Mouse (Mus musculus) cerebellum, adult 11 months (tissue): Measurements from ENCODE around the gene Dpep2nb.

Source experiments
- DNase-seq: peaks from one replicate; pipeline ENCODE4 v3.0.0; 2022

The Dpep2nb gene

DNA sequence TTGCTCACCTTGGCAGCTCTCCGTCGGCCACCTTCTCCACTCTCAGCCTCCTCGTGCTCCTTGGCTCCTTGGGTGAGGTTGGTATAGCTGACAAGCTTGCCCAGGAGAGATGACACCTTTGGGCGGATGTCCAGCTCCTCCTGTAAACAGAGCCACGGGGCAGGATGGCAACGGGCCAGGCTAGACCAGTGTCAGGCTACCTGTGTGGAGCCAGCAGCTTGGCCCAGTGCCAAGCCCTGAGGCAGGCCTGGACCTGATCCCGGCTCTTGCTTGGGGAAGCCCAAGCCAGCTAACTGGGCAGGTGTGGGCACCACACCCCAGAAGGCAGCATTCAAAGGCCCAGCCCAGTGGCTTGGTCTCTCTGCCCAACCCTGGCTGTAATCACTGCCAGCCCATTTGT is 46.4 kb downstream of the Dpep2nb start:
- peak; percentile 73 for DNase-seq

DNA sequence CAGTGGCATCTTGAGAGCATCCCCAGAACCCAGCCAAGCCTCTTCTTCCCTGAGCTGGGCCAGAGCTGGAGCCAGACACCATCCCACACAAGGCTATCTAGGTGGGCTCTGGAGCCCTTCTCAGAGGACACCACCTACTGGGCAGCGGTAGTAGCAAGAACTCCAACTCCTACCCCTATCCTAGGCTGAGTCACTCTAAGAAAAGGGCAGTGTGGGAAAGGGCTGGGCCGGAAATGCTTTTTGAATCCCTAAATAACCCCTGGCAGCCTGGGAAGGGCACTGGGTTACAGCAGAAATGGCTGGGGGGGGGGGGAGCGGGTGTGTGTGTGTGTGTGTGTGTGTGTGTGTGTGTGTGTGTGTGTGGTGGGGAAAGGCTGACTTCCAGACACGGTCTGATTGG is 48.0 kb downstream of the Dpep2nb start:
- no peak for DNase-seq

DNA sequence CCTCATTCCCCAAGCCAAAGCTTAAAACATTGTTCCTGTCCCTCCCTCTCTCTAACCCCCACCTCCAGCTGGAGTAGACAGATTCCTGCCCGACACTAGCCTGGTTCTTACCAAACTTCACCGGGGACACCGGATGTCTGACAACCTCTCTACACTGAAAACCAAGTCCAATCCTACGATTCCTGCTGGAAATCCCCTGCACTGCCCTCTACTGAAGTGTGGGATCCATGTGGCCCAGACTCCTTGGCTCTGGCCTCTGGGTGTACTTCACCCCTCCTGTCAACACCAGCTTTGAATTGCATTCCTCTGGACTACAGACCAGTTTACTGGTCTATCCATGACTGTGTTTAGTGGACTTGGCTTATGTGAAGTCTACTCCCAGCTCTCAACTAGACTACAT is 49.2 kb downstream of the Dpep2nb start:
- no peak for DNase-seq

DNA sequence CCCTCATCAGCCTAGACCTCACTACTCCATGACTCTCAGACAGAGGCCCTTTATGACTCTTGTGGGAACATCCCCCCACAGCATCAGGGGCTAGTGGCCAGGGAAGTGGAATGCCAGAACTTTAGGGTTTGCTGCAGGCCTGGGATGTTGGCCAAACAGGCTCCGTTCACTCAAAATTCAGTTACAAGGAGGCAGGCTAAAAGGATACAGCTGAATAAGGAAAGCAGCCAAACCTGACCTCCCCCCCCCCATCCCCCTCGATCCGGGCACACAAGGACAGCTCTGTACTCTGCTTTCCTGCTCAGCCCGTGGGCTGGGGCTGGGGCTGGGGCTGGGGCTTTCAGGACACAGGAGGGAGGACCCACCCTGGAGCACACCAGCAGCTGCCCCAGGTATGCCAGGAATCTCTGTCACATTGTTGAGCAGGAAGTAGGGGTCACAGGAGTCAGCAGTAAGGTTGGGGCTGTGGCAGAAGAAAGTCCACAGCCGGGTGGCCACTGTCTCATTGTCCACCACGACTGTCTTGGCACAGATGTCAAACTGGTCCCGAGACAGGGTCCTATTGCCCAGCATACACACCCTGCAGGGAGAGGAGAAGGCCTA is 54.6 kb downstream of the Dpep2nb start:
- DNase-seq, result no peak

DNA sequence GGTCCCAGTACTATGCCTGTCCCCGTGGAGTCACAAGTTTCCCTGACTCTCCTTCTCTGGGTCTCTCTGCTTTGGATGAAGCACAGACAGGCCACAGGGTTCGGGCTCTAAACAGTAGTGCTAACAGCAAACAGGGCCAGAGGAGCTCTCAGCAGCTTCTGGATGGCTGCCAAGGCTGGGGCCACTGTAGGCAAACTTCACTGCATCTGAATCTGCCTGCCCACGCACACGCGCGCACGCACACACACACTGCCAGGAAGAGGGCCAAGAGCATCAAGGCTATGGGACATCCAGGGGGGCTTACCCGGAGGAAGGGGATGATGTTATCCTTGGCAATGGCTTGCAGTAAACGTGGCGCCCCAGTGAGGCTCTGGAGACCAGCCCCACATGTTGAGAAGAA is 56.4 kb downstream of the Dpep2nb start:
- DNase-seq, result no peak
